Mouse (Mus musculus): ENCODE measurements around the gene Olfr1436. TPM values are rescaled to one million over a fixed set of nuclear protein-coding genes. Genes with fewer than 3 reads are reported as not detected.
"Not testable (repeated sequence)": the region's sequence is repeated elsewhere in the genome, so short reads cannot be mapped to it uniquely, and the experiment has no call there.

Gene Olfr1436
- polyA plus RNA-seq (2017; shearing (Covaris generic)) = not detected

GRCm38 (mm10) chr19:12299030-12299429 lies at the start of gene Olfr1436:
TSS of gene Olfr1436 (minus strand) at chr19:12299130.
- not testable (repeated sequence) for ATAC-seq

GRCm38 (mm10) chr19:12335810-12336209 lies 36.9 kb upstream of the Olfr1436 start, which contains the start of gene Olfr1438-ps1:
TSS of gene Olfr1438-ps1 (minus strand) at chr19:12335910.
- ATAC-seq = no peak

GRCm38 (mm10) chr19:12325001-12325400 lies 26.1 kb upstream of the Olfr1436 start, which contains the start of gene Olfr1437:
TSS of gene Olfr1437 (minus strand) at chr19:12325101.
- ATAC-seq = no peak

GRCm38 (mm10) chr19:12292979-12293378 lies 6.0 kb downstream of the Olfr1436 start:
- ATAC-seq = no peak

- no peak for ATAC-seq
Observed at GRCm38 (mm10) chr19:12279554-12279953, 19.4 kb downstream of the Olfr1436 start, which contains the start of gene Olfr1434. TSS of gene Olfr1434 (plus strand) at chr19:12279854.

- no peak for ATAC-seq
Observed at GRCm38 (mm10) chr19:12260732-12261131, 38.2 kb downstream of the Olfr1436 start, which contains the start of gene Olfr235. TSS of gene Olfr235 (plus strand) at chr19:12261032.

Other genes starting within 250 kb of the Olfr1436 start
- not detected for gene Olfr1424, start 236.4 kb downstream of the Olfr1436 start, polyA plus RNA-seq (2017; shearing (Covaris generic))
- gene Olfr1425, start 221.4 kb downstream of the Olfr1436 start, polyA plus RNA-seq (2017; shearing (Covaris generic)) = not detected
- not detected for gene Olfr1426, start 207.1 kb downstream of the Olfr1436 start, polyA plus RNA-seq (2017; shearing (Covaris generic))
- not detected for gene Olfr1427, start 195.8 kb downstream of the Olfr1436 start, polyA plus RNA-seq (2017; shearing (Covaris generic))
- gene Olfr1428, start 183.2 kb downstream of the Olfr1436 start, polyA plus RNA-seq (2017; shearing (Covaris generic)) = not detected
- not detected for gene Olfr76, start 175.9 kb downstream of the Olfr1436 start, polyA plus RNA-seq (2017; shearing (Covaris generic))
- under 1 TPM in 1 of 2 experiments, not detected in 1; 0.16 TPM for gene Olfr1555-ps1, start 129.0 kb downstream of the Olfr1436 start, polyA plus RNA-seq (2017; shearing (Covaris generic))
- not detected for gene Olfr1431, start 98.5 kb downstream of the Olfr1436 start, polyA plus RNA-seq (2017; shearing (Covaris generic))
- gene Olfr1432, start 66.5 kb downstream of the Olfr1436 start, polyA plus RNA-seq (2017; shearing (Covaris generic)) = not detected
- not detected for gene Olfr262, start 57.5 kb downstream of the Olfr1436 start, polyA plus RNA-seq (2017; shearing (Covaris generic))
- gene Olfr235, start 38.1 kb downstream of the Olfr1436 start, polyA plus RNA-seq (2017; shearing (Covaris generic)) = not detected
- not detected for gene Olfr1434, start 19.3 kb downstream of the Olfr1436 start, polyA plus RNA-seq (2017; shearing (Covaris generic))
- not detected for gene Olfr1437, start 26.0 kb upstream of the Olfr1436 start, polyA plus RNA-seq (2017; shearing (Covaris generic))
- gene Olfr1438-ps1, start 36.8 kb upstream of the Olfr1436 start, polyA plus RNA-seq (2017; shearing (Covaris generic)) = not detected
- not detected for gene Olfr1440, start 88.1 kb upstream of the Olfr1436 start, polyA plus RNA-seq (2017; shearing (Covaris generic))
- gene Olfr1441, start 118.3 kb upstream of the Olfr1436 start, polyA plus RNA-seq (2017; shearing (Covaris generic)) = not detected
- gene Pfpl, start 128.8 kb upstream of the Olfr1436 start, polyA plus RNA-seq (2017; shearing (Covaris generic)) = under 1 TPM in 1 of 2 experiments, not detected in 1; 0.33 TPM
- under 1 TPM in 1 of 2 experiments, not detected in 1; 0.28 TPM for gene Mpeg1, start 161.6 kb upstream of the Olfr1436 start, polyA plus RNA-seq (2017; shearing (Covaris generic))
- 1 to 10 TPM; 3.5 to 3.7 TPM for gene Dtx4, start 202.3 kb upstream of the Olfr1436 start, polyA plus RNA-seq (2017; shearing (Covaris generic))
- 10 to 100 TPM; 41.0 to 41.8 TPM for gene Fam111a, start 246.6 kb upstream of the Olfr1436 start, polyA plus RNA-seq (2017; shearing (Covaris generic))

Measured in activated CD4-positive, CD25-positive, alpha-beta regulatory T cell, adult 4 months (primary cell).